Mouse (Mus musculus) stomach, postnatal 0 days (tissue): Measurements from ENCODE around the gene Agps.

ENCODE experiments used
- CTCF ChIP-seq: IDR thresholded peaks from 2 replicates; pipeline ENCODE4 v1.5.1; 2016; ENCODE audit warnings: antibody characterized with exemption, low read depth, mild to moderate bottlenecking, moderate library complexity
- EP300 ChIP-seq: optimal IDR thresholded peaks from 2 replicates; pipeline ENCODE3; 2016; ENCODE audit warnings: antibody characterized with exemption

DNA sequence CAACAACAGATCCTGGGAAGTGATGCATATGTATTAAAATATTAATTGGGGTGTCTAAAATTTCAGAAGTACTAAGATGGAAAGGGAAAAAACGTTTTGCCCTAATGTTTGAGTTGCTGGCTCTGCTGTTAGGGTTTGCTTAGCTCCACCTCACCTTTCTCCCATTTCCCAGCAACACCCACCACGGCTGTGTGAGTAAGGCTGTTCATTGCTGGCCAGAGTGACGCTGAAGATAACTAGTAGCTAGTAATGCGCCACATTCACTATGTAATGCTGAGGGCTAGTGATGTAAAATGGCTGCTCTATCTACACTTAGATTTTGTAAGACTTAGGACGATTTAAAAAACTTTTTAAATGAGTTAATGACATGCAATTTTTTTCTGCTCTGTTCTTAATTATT lies 63.7 kb downstream of the Agps start:
- TF ChIP-seq EP300, result no peak
- TF ChIP-seq CTCF, result no peak
